8 mouse cellular contexts compared by ENCODE assay signal in genomic region chrX:167382854-167383186, GRCm38 (mm10). TPM values are rescaled to one million over a fixed set of nuclear protein-coding genes. Genes with fewer than 3 reads are reported as not detected.
DNase-seq lines count a peak whose midpoint lies in the region; ATAC-seq lines count a peak whose summit lies in the region.

No protein-coding gene starts in this region.

- peak overlapping the region; percentile 63 for H3K4me3 ChIP-seq in kidney, embryonic 16.5 days (ENCODE audit: low read length)
- H3K4me3 ChIP-seq in embryonic facial prominence, embryonic 10.5 days = peak overlapping the region; percentile 67
- H3K4me3 ChIP-seq in hindbrain, embryonic 16.5 days (ENCODE audit: low read length) = peak overlapping the region; percentile 60
- H3K4me3 ChIP-seq in midbrain, embryonic 12.5 days = peak overlapping the region; percentile 56

- 46% methylated on average over 7 of the region's 7 CpGs for WGBS in kidney, embryonic 16.5 days
- 46% methylated on average over 7 of the region's 7 CpGs for WGBS in embryonic facial prominence, embryonic 10.5 days
- 38% methylated on average over 7 of the region's 7 CpGs for WGBS in hindbrain, embryonic 16.5 days
- WGBS in midbrain, embryonic 12.5 days = 61% methylated on average over 7 of the region's 7 CpGs

- H3K4me1 ChIP-seq in kidney, embryonic 16.5 days (ENCODE audit: insufficient read depth, low read length) = no peaks in the 10 kb centered on the region; the same call in 1 of the 2 replicates
- H3K4me1 ChIP-seq in embryonic facial prominence, embryonic 10.5 days = no peaks in the 10 kb centered on the region
- no peaks in the 10 kb centered on the region for H3K4me1 ChIP-seq in hindbrain, embryonic 16.5 days (ENCODE audit: control insufficient read depth, insufficient read depth, low read depth, low read length)
- H3K4me1 ChIP-seq in midbrain, embryonic 12.5 days = no peaks in the 10 kb centered on the region

- H3K9ac ChIP-seq in kidney, embryonic 16.5 days (replicated peaks; ENCODE audit: low read length) = peak overlapping the region; percentile 78
- H3K9ac ChIP-seq in hindbrain, embryonic 16.5 days (ENCODE audit: low read depth, low read length) = peak overlapping the region; percentile 72
- H3K9ac ChIP-seq in midbrain, embryonic 12.5 days (replicated peaks) = peak overlapping the region; percentile 56; the same call in 1 of the 2 replicates

- H3K9me3 ChIP-seq in kidney, embryonic 16.5 days (ENCODE audit: low read length) = no peaks in the 10 kb centered on the region
- H3K9me3 ChIP-seq in embryonic facial prominence, embryonic 10.5 days = no peaks in the 10 kb centered on the region
- H3K9me3 ChIP-seq in hindbrain, embryonic 16.5 days (ENCODE audit: control insufficient read depth, low read length) = no peaks in the 10 kb centered on the region
- no peaks in the 10 kb centered on the region for H3K9me3 ChIP-seq in midbrain, embryonic 12.5 days

- peaks cover 26% of the 10 kb centered on the region for H3K27me3 ChIP-seq in kidney, embryonic 16.5 days (ENCODE audit: insufficient read depth, low read length)
- H3K27me3 ChIP-seq in embryonic facial prominence, embryonic 10.5 days (replicated peaks; ENCODE audit: low read depth, poor library complexity, severe bottlenecking) = peaks cover 94% of the 10 kb centered on the region
- peaks cover 16% of the 10 kb centered on the region for H3K27me3 ChIP-seq in hindbrain, embryonic 16.5 days (replicated peaks; ENCODE audit: control insufficient read depth, insufficient read depth, low read length)
- peaks cover 59% of the 10 kb centered on the region for H3K27me3 ChIP-seq in midbrain, embryonic 12.5 days

- intact Hi-C loops in left cerebral cortex, postnatal 25 days (cut with DNase I) = no loop called here

- H3K36me3 ChIP-seq in kidney, embryonic 16.5 days (ENCODE audit: insufficient read depth, low read length) = no peaks in the 10 kb centered on the region
- no peaks in the 10 kb centered on the region for H3K36me3 ChIP-seq in embryonic facial prominence, embryonic 10.5 days (replicated peaks)
- no peaks in the 10 kb centered on the region for H3K36me3 ChIP-seq in hindbrain, embryonic 16.5 days (ENCODE audit: control insufficient read depth, insufficient read depth, low read length)
- H3K36me3 ChIP-seq in midbrain, embryonic 12.5 days = no peaks in the 10 kb centered on the region

- no peak for DNase-seq in kidney, adult 18-20 months
- DNase-seq in embryonic facial prominence, embryonic 10.5 days (ENCODE audit: low spot score) = no peak
- no peak for DNase-seq in gastrocnemius, postnatal 4 days (ENCODE audit: low spot score in 2 of 2)
- DNase-seq in urinary bladder, postnatal 36 days (ENCODE audit: low spot score in 2 of 2) = no peak
- no peak for DNase-seq in left cerebral cortex, postnatal 25 days (ENCODE audit: low spot score in 2 of 2)

- ATAC-seq in kidney, embryonic 16.5 days (ENCODE audit: low FRiP score, low TSS enrichment) = no peak; the same call in 1 of the 2 replicates
- ATAC-seq in hindbrain, embryonic 16.5 days = no peak
- no peak; the same call in 1 of the 2 replicates for ATAC-seq in midbrain, embryonic 12.5 days (ENCODE audit: low FRiP score, low read depth)

- peak overlapping the region; percentile 87 for H3K27ac ChIP-seq in kidney, embryonic 16.5 days (ENCODE audit: low read length)
- H3K27ac ChIP-seq in embryonic facial prominence, embryonic 10.5 days (replicated peaks) = peak overlapping the region; percentile 87
- H3K27ac ChIP-seq in hindbrain, embryonic 16.5 days (ENCODE audit: low read depth, low read length) = peak overlapping the region; percentile 48; the same call in 1 of the 2 replicates
- no peak overlapping the region for H3K27ac ChIP-seq in midbrain, embryonic 12.5 days (replicated peaks)

- H3K4me2 ChIP-seq in kidney, embryonic 16.5 days (replicated peaks; ENCODE audit: low read depth, low read length) = peak overlapping the region; percentile 72
- H3K4me2 ChIP-seq in hindbrain, embryonic 16.5 days (ENCODE audit: low read length) = peak overlapping the region; percentile 68
- H3K4me2 ChIP-seq in midbrain, embryonic 12.5 days (replicated peaks) = peak overlapping the region; percentile 73

RNA-seq across cellular contexts. Expression of gene Prps2, which starts 0.3 kb away (rescaled TPM):
- polyA plus RNA-seq in kidney, embryonic 16.5 days (2015; fragmentation: Nextera tagmentation; extraction: Ambion mirVana) = 33.4 and 33.5 TPM in 2 replicates
- polyA plus RNA-seq in embryonic facial prominence, embryonic 10.5 days (2016; fragmentation: Nextera tagmentation; extraction: Ambion mirVana) = 22.1 and 23.2 TPM in 2 replicates
- polyA plus RNA-seq in hindbrain, embryonic 16.5 days (2015; fragmentation: Nextera tagmentation; extraction: Ambion mirVana) = 17.5 and 19.3 TPM in 2 replicates
- 13.9 and 15.3 TPM in 2 replicates for polyA plus RNA-seq in midbrain, embryonic 12.5 days (2016; fragmentation: Nextera tagmentation; extraction: Ambion mirVana)
- total RNA-seq in gastrocnemius, postnatal 4 days (2021) = 1 to 10 TPM; 6.6 to 7.2 TPM
- total RNA-seq in left cerebral cortex, postnatal 25 days (2021) = 10 to 100 TPM; 26.0 to 26.1 TPM

RNA-seq across cellular contexts. Expression of gene Tlr7, which starts 52.5 kb away (rescaled TPM):
- 0.37 and 0.65 TPM in 2 replicates for polyA plus RNA-seq in kidney, embryonic 16.5 days (2015; fragmentation: Nextera tagmentation; extraction: Ambion mirVana)
- 0.16 and 0.19 TPM in 2 replicates for polyA plus RNA-seq in embryonic facial prominence, embryonic 10.5 days (2016; fragmentation: Nextera tagmentation; extraction: Ambion mirVana)
- polyA plus RNA-seq in hindbrain, embryonic 16.5 days (2015; fragmentation: Nextera tagmentation; extraction: Ambion mirVana) = 0.25 and 0.67 TPM in 2 replicates
- 0.46 and 0.70 TPM in 2 replicates for polyA plus RNA-seq in midbrain, embryonic 12.5 days (2016; fragmentation: Nextera tagmentation; extraction: Ambion mirVana)
- total RNA-seq in gastrocnemius, postnatal 4 days (2021) = 1 to 10 TPM; 1.9 to 2.9 TPM
- 1 to 10 TPM; 3.3 to 3.5 TPM for total RNA-seq in left cerebral cortex, postnatal 25 days (2021)
